Mouse (Mus musculus): ENCODE results near the gene Crocc2.

GRCm38 (mm10) chr1:93159566-93160500 is 8.7 kb upstream of the Crocc2 start:
- TF ChIP-seq CTCF (IDR thresholded peaks at IDR 0.05; ENCODE audit: low read depth, low read length): no peak
- no peak for TF ChIP-seq POLR2A (IDR thresholded peaks at IDR 0.05; ENCODE audit: borderline replicate concordance, low read depth, low read length)
